Mouse (Mus musculus): ENCODE measurements around the gene Hs6st3. TPM values are rescaled to one million over a fixed set of nuclear protein-coding genes. Genes with fewer than 3 reads are reported as not detected.
"Not testable (repeated sequence)": the region's sequence is repeated elsewhere in the genome, so short reads cannot be mapped to it uniquely, and the experiment has no call there.

The Hs6st3 gene
- polyA plus RNA-seq, 1 experiment from 2014 or later = not detected

GRCm38 (mm10) chr14:119248001-119248607, 110.0 kb downstream of the Hs6st3 start:
- DNase-seq (ENCODE audit: low spot score) = no peak

- DNase-seq (ENCODE audit: low spot score) = no peak
These were observed 112.2 kb downstream of the Hs6st3 start for GRCm38 (mm10) chr14:119250353-119250752.

- no peak for DNase-seq (ENCODE audit: low spot score)
These were observed 117.3 kb downstream of the Hs6st3 start for GRCm38 (mm10) chr14:119255396-119255795.

GRCm38 (mm10) chr14:119257072-119257471, 118.9 kb downstream of the Hs6st3 start:
- DNase-seq (ENCODE audit: low spot score) = no peak

- no peak for DNase-seq (ENCODE audit: low spot score)
These were observed 122.2 kb downstream of the Hs6st3 start for GRCm38 (mm10) chr14:119260176-119260962.

- no peak for DNase-seq (ENCODE audit: low spot score)
These were observed 128.2 kb downstream of the Hs6st3 start for GRCm38 (mm10) chr14:119266334-119266733.

- DNase-seq (ENCODE audit: low spot score) = no peak
These were observed 134.9 kb downstream of the Hs6st3 start for GRCm38 (mm10) chr14:119273088-119273487.

GRCm38 (mm10) chr14:119278156-119278555, 140.0 kb downstream of the Hs6st3 start:
- not testable (repeated sequence) for DNase-seq (ENCODE audit: low spot score)

- DNase-seq (ENCODE audit: low spot score) = peak; percentile 7
These were observed 145.8 kb downstream of the Hs6st3 start for GRCm38 (mm10) chr14:119283951-119284350.

GRCm38 (mm10) chr14:119289668-119290067, 151.5 kb downstream of the Hs6st3 start:
- no peak for DNase-seq (ENCODE audit: low spot score)

- no peak for DNase-seq (ENCODE audit: low spot score)
These were observed 155.9 kb downstream of the Hs6st3 start for GRCm38 (mm10) chr14:119294071-119294470.

GRCm38 (mm10) chr14:119306461-119306860, 168.3 kb downstream of the Hs6st3 start:
- no peak for DNase-seq (ENCODE audit: low spot score)

GRCm38 (mm10) chr14:119318379-119318778, 180.2 kb downstream of the Hs6st3 start:
- no peak for DNase-seq (ENCODE audit: low spot score)

GRCm38 (mm10) chr14:119347236-119347635, 209.1 kb downstream of the Hs6st3 start:
- no peak for DNase-seq (ENCODE audit: low spot score)

- DNase-seq (ENCODE audit: low spot score) = no peak
These were observed 223.3 kb downstream of the Hs6st3 start for GRCm38 (mm10) chr14:119361414-119361813.

GRCm38 (mm10) chr14:119367866-119368425, 229.8 kb downstream of the Hs6st3 start:
- DNase-seq (ENCODE audit: low spot score) = no peak

GRCm38 (mm10) chr14:119369274-119369673, 231.1 kb downstream of the Hs6st3 start:
- DNase-seq (ENCODE audit: low spot score) = no peak

GRCm38 (mm10) chr14:119370013-119370412, 231.9 kb downstream of the Hs6st3 start:
- no peak for DNase-seq (ENCODE audit: low spot score)

- no peak for DNase-seq (ENCODE audit: low spot score)
These were observed 241.2 kb downstream of the Hs6st3 start for GRCm38 (mm10) chr14:119379303-119379702.

- no peak for DNase-seq (ENCODE audit: low spot score)
These were observed 263.5 kb downstream of the Hs6st3 start for GRCm38 (mm10) chr14:119401618-119402017.

- no peak for DNase-seq (ENCODE audit: low spot score)
These were observed 271.4 kb downstream of the Hs6st3 start for GRCm38 (mm10) chr14:119409334-119410050.

- DNase-seq (ENCODE audit: low spot score) = no peak
These were observed 284.8 kb downstream of the Hs6st3 start for GRCm38 (mm10) chr14:119422894-119423293.

Measured in thymus, postnatal 0 days (tissue).